Mouse (Mus musculus) induced T-regulatory cell, adult 2 months (primary cell): ENCODE results near the gene Hexa.

ENCODE experiments used
- DNase-seq: peaks from one replicate; pipeline ENCODE4 v3.0.0-alpha.2; 2012; ENCODE audit warnings: low read depth

The Hexa gene

GRCm38 (mm10) chr9:59539441-59540137, at the start of gene Hexa, which contains the start of gene Tmem202:
Hexa (plus strand) TSS chr9:59539540.
Tmem202 (minus strand) TSS chr9:59539847.
- peak; percentile 74 for DNase-seq

GRCm38 (mm10) chr9:59508146-59508545, 31.2 kb upstream of the Hexa start:
- DNase-seq, result no peak

DNA sequence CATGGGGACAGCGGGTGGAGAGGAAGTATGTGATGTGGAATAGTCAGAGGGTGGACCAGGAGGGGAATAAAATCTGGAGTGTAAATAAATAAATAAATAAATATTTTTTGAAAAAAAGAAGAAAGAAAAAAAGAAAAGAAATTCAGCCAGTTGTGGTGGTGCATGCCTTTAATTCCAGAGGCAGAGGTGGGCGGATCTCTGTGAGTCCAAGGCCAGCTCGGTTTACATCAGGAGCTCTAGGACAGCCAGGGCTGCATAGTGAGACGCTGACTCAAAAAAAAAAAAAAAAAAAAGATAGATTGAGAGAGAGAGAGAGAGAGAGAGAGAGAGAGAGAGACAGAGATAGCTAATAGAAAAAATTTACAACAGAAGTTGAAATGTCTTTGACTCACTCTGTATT, 27.0 kb upstream of the Hexa start:
- no peak for DNase-seq

- no peak for DNase-seq
These were observed 24.3 kb upstream of the Hexa start for GRCm38 (mm10) chr9:59515069-59515468.

- no peak for DNase-seq
These were observed 22.2 kb upstream of the Hexa start for GRCm38 (mm10) chr9:59517127-59517526.

DNA sequence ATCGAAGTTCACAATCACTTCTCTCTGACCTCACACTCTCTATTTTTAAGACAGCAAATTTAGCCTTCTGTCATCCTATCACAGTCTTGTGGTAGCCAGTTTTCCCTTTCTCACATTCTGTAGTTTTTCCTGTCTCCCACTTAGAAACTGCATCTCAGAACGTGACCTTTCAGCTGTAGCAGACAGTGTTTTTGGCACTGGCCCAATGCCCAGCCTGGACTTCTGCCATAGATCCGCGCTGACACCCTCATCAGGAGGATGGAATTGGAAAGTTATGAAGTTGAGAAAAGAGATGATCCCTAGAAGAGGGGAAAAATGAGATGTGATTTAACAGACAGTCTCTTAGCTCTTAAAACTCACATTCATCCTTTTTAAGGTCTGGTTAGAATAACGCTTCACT, 20.4 kb upstream of the Hexa start:
- DNase-seq, result no peak

- no peak for DNase-seq
These were observed 19.9 kb upstream of the Hexa start for GRCm38 (mm10) chr9:59519396-59519795.

DNA sequence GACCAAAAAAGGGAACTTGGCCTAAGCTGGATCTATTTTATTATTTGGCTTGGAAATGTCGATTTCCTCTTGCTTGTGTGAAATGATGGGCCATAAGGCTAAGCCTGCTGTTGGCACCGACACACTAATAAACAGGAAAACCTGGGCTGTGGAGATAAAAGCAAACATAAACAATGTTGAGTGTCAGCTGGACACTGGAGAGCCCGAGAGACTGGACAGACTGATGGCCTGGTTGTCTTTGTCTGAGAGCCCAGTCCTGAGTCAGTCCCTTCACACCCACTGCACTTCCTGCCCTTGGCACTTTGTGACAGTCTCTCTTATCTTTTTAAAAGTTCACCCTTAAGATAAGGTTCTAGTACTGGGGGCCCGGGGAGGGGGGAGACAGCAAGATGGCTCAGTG, 16.4 kb upstream of the Hexa start:
- DNase-seq, result no peak

GRCm38 (mm10) chr9:59526727-59527126, 12.6 kb upstream of the Hexa start:
- DNase-seq, result no peak

- DNase-seq, result no peak
These were observed 11.8 kb upstream of the Hexa start for GRCm38 (mm10) chr9:59527580-59527979.

DNA sequence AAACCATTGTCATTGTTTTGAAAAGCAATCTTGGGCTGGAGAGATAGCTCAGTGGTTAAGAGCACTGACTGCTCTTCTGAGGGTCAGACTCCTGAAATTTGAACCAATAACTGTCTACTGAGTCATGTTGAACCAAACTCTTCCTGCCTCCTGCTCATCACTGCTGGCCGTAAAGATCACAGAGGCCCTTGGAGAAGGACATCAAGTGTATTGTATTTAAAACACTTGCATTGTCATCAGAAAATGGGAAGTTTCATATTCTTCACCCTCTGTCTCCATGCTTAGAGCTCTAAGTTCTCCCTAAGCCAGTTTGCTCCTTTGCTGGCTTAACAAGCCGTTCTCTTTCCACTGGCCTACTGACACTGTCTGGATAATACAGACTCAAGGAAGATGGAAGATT, 11.1 kb upstream of the Hexa start:
- no peak for DNase-seq

DNA sequence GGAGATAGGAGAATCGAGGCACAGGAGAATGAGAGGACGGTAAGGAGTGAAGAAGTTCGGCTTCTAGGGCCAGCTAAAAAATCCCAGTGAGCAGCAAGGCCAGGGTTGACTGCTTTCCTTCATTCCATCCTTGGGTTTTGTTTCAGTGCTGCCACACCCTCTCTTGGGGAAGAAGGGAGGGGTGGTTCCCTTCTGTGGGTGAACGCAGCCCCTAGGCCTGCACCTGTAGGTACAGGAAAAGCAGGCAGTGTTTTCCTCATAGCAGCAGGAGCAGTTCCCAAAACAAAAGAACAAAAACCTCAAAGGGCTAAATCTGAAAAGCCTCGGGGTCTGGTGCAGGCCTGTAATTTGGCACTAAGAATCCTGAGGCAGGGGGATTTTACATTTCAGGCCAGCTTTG, 7.7 kb upstream of the Hexa start:
- no peak for DNase-seq

DNA sequence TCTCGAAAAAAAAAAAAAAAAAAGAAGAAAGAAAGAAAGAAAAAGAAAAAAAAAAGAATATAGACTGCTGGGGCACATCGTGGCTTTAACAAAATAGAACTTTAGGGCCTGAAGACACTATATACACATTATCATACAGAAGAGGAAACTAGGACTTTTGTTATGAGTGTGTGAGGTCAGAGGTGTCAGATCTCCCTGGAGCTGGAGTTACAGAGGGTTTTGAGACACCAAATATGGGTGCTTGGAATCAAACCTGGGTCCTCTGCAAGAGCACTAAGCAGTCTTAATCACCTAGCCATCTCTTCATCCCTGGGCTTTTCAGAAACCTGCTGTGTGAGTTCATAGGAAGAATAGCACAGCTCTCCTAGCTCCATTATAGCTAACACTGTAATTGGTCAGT, 5.9 kb upstream of the Hexa start:
- no peak for DNase-seq

DNA sequence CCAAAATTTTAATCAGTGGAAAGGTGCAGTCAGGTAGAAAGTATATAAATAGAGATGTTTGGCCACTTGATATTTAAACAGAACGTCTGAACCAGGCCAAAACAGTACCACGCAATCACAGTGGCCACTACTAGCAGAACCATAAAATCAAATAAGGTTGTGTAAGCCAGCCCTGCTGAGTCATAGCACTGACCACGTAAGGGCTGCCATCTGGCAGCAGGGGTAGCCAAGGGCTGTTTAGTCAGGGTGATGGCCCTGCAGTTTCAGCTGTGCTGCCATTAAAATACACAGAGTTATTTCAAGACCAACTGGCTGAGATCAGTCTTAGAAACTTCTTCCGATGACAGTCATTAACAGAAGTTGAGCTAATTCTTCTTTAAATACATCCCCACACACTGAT, 5.5 kb upstream of the Hexa start:
- DNase-seq, result no peak

DNA sequence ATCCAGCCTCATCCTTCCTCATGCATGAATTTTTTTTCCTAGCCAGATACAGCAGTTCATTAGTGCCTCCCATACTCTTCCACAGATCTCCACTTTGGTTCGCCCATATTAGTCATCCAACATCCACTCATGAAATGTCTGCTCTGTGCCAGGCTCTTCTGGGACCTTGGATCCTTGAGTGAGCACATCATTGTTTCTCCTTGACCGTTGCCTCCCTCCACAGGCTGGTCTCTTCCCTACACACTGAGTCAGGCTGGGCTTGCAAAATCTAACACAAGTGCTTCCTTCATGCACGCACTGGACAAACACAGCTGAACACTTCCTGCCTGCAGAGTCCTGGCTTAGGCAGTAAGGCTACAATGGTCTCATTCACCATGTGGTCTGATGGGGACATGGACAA, 1.7 kb upstream of the Hexa start:
- no peak for DNase-seq

GRCm38 (mm10) chr9:59541617-59542016, 2.3 kb downstream of the Hexa start:
- no peak for DNase-seq

GRCm38 (mm10) chr9:59542766-59543324, 3.5 kb downstream of the Hexa start:
- no peak for DNase-seq

- DNase-seq, result no peak
These were observed 5.4 kb downstream of the Hexa start for GRCm38 (mm10) chr9:59544739-59545138.

GRCm38 (mm10) chr9:59547869-59548268, 8.5 kb downstream of the Hexa start:
- DNase-seq, result no peak

GRCm38 (mm10) chr9:59548961-59549487, 9.7 kb downstream of the Hexa start:
- DNase-seq, result no peak

DNA sequence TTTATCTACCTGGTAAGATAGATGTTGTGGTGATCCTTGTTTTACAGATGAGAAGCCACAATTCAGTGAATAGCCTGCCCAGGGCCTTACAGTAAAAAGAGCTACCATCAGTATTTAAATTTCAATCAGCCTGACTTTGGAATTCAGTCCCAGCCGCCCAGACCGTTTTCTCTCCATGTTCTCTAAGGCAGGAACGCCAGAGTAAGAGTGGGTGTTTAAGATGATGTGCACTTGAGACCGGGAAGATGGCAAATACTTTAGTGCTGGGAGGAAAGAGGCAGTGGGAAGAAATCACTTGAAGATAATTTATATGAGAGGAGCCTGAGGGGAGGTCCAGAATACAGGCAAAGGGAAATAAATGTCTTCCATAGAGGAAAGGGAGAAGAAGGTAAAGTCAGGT, 10.7 kb downstream of the Hexa start:
- DNase-seq, result no peak

DNA sequence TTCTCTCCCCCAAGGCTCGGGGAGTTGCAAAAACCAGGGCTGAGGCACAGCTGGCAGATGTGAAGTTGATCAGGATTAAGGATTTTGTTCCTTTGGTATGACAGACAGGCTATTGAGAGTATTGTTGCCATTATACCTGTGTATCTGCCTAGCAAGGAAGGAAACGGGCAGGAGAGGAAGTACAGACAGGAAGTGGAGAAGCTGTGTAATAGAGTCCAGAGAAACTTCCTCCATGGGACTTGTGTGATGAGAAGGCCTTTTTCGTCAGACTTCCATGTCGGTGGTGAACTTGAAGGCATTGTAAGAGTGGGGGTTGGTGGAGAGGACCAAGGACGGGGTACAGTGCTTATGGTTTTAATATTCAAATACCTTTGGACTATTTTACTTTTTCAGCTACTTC, 11.7 kb downstream of the Hexa start:
- no peak for DNase-seq

DNA sequence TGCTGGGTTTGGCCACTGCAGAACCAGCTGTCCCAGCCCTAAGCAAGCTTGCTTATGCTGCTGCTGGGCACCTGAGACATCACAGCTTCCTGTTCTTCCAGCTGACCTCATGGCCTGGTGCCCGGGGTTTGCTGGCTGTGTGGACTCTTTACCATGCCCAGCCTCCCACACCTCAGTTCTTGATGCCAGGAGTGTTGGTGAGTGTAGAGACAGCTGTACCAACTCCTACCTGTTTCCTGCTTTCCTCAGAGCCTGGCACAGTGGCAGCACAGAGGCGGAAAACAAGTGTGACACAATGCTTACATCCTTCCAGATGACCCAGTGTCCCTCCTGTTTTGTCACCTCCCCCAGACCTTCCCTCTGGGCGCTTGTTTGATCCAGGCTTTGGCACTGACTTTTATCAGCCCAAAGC, 12.3 kb downstream of the Hexa start:
- no peak for DNase-seq

DNA sequence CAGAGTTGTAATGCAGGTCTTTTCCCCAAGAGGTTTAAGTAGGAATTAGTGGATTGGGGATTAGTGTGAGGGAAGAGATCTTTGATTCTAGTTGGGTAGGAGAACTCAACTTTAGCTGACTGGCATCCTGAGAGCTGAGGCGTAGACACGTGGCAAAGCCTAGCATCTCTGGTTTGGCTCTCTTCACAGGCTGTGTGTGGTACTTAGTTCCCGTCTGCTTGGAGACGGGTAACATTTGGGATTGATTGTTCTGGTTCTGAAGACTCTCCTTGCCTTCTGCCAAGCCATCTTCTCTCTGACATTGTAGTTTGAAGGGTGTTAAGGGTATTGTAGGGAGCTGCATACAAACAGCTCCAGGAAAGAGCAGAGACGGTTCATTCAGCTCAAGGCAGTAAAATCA, 13.3 kb downstream of the Hexa start:
- no peak for DNase-seq
